Mouse (Mus musculus): ENCODE results near the gene Ehmt2. TPM values are rescaled to one million over a fixed set of nuclear protein-coding genes. Genes with fewer than 3 reads are reported as not detected.
"Not testable (repeated sequence)": the region's sequence is repeated elsewhere in the genome, so short reads cannot be mapped to it uniquely, and the experiment has no call there.

Gene Ehmt2
- polyA plus RNA-seq, 1 experiment from 2014 or later: 35.8 TPM

DNA sequence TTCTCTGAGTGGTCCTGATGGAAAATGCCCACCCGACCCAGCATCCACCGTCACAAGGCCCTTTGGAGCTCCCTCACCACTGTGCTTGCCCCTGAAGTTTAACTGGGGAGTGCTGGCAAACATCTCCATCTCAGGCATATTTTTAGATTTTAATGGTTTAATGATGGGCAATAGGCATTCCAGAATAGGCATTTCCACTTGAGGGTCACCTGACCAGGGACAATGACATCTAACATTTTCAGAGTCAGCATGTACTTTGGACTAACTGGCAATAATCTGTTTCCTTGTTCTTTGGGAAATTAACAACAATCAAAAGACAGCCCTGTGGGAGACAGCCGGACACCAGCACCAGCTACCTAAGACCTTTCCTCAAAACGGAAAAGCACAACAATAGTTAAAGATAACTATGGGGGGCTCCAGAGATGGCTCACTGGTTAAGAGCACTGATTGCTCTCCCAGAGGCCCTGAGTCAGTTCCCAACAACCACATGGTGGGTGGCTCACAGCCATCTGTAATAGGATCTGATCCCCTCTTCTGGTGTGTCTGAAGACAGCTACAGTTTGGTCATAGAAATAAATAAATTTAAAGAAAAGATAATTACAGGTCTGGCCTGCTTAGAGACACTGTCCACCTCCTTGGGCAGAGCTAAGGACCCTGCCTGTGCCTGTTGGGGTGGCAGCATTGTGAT, 45.0 kb downstream of the Ehmt2 start:
- no peak for TF ChIP-seq CTCF (IDR thresholded peaks at IDR 0.05; ENCODE audit: low read depth)
- ATAC-seq: peak; percentile 62
- no peaks in the 10 kb centered on the region for H3K9me3 ChIP-seq (ENCODE audit: control insufficient read depth)
- peak overlapping the region; percentile 32; the same call in 1 of the 2 replicates for H3K4me2 ChIP-seq (replicated peaks; ENCODE audit: low read depth)
- H3K27me3 ChIP-seq (replicated peaks; ENCODE audit: control insufficient read depth, insufficient read depth, low read length): no peaks in the 10 kb centered on the region
- no peak overlapping the region for H3K4me3 ChIP-seq (ENCODE audit: low read depth, low read length)
- H3K4me1 ChIP-seq (replicated peaks; ENCODE audit: control insufficient read depth, insufficient read depth, low read length): peaks cover 7% of the 10 kb centered on the region; the same call in 1 of the 2 replicates
- H3K36me3 ChIP-seq (ENCODE audit: control insufficient read depth, insufficient read depth): no peaks in the 10 kb centered on the region
- peak overlapping the region; percentile 82 for H3K27ac ChIP-seq (ENCODE audit: low read depth, low read length)
- WGBS: 30% methylated on average over 4 of the region's 4 CpGs
- H3K9ac ChIP-seq (ENCODE audit: low read depth, low read length): no peak overlapping the region

DNA sequence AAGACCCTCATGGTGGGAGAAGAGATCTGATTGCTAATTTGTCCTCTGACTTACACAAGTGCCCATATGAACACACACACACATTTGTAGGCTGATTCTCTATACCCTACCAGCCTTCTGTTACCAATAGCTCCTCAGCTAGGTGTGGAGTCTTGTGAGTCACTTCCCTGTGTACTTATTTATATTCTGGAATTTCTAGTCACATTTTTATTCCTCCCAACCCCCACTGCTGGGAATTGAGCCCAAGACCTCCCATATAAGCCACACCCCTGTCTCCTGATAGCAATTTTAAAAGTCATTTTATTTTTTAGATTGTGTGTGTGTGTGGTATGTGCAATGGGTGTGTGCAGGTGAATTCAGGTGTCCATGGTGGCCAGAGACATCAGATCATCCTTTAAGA, 46.1 kb downstream of the Ehmt2 start:
- peak overlapping the region; percentile 82 for H3K27ac ChIP-seq (ENCODE audit: low read depth, low read length)
- H3K27me3 ChIP-seq (replicated peaks; ENCODE audit: control insufficient read depth, insufficient read depth, low read length): no peaks in the 10 kb centered on the region
- H3K4me3 ChIP-seq (ENCODE audit: low read depth, low read length): no peak overlapping the region
- H3K36me3 ChIP-seq (ENCODE audit: control insufficient read depth, insufficient read depth): 0 out of 2 replicates have a peak, but pooled peaks cover under 1% of the 10 kb centered on the region
- H3K9ac ChIP-seq (ENCODE audit: low read depth, low read length): no peak overlapping the region
- no peak overlapping the region for H3K4me2 ChIP-seq (replicated peaks; ENCODE audit: low read depth)
- peaks cover 7% of the 10 kb centered on the region; the same call in 1 of the 2 replicates for H3K4me1 ChIP-seq (replicated peaks; ENCODE audit: control insufficient read depth, insufficient read depth, low read length)
- no peak for TF ChIP-seq CTCF (IDR thresholded peaks at IDR 0.05; ENCODE audit: low read depth)
- no peak for ATAC-seq
- H3K9me3 ChIP-seq (ENCODE audit: control insufficient read depth): no peaks in the 10 kb centered on the region

DNA sequence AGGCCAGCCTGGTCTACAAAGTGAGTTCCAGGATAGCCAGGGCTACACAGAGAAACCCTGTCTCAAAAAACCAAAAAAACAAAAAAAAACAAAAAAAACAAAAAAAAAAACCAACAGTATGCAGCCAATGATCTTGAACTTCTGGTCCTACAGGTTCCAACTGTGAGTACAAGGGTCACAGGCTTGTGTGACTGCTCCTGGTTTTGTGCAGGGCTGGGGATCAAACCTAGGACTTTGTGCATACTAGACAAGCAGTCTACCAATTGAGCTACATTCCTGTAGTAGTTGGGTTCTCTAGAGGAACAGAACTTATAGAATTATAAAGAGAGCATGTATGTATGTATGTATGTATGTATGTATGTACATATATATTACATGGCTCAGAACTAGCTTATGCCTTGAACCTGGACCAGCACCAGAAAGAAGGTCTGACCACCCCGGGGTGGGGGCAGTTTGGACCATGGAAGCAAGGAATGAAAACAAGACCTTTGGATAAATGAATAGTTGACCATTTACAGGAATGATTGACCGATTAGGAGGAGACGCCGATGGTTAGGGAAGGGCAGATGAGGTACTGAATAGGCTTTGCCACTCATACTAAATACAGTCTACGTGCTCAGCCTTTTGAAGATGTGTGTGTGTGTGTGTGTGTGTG, 48.3 kb downstream of the Ehmt2 start:
- 76% methylated on average over 5 of the region's 5 CpGs for WGBS
- H3K9ac ChIP-seq (ENCODE audit: low read depth, low read length): no peak overlapping the region
- no peak overlapping the region for H3K4me3 ChIP-seq (ENCODE audit: low read depth, low read length)
- 0 out of 2 replicates have a peak, but pooled peaks cover 6% of the 10 kb centered on the region for H3K36me3 ChIP-seq (ENCODE audit: control insufficient read depth, insufficient read depth)
- TF ChIP-seq CTCF (IDR thresholded peaks at IDR 0.05; ENCODE audit: low read depth): no peak
- no peaks in the 10 kb centered on the region for H3K9me3 ChIP-seq (ENCODE audit: control insufficient read depth)
- no peak overlapping the region for H3K27ac ChIP-seq (ENCODE audit: low read depth, low read length)
- peaks cover 6% of the 10 kb centered on the region for H3K4me1 ChIP-seq (replicated peaks; ENCODE audit: control insufficient read depth, insufficient read depth, low read length)
- no peak for ATAC-seq
- H3K4me2 ChIP-seq (replicated peaks; ENCODE audit: low read depth): no peak overlapping the region
- H3K27me3 ChIP-seq (replicated peaks; ENCODE audit: control insufficient read depth, insufficient read depth, low read length): no peaks in the 10 kb centered on the region

DNA sequence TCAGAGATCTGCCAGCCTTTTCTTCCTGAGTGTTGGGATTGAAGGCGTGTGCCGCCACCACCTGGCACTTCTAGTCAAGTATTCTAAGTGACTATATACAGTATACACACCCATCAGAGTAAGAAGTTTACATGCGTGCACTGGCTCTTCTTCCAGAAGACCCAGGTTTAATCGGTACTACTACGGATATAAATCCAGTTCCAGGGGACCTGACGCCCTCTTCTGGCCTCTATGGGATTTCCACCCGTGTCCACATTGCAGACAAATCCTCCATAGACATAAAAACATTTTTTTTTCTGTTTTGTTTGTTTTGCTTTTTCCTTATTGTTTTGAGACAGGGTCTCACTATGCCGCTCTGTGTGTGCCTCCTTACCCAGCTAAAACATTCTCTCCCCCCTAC, 49.3 kb downstream of the Ehmt2 start:
- 13% methylated on average over 8 of the region's 8 CpGs for WGBS
- peak; percentile 75 for TF ChIP-seq CTCF (IDR thresholded peaks at IDR 0.05; ENCODE audit: low read depth)
- H3K9me3 ChIP-seq (ENCODE audit: control insufficient read depth): no peaks in the 10 kb centered on the region
- H3K36me3 ChIP-seq (ENCODE audit: control insufficient read depth, insufficient read depth): 0 out of 2 replicates have a peak, but pooled peaks cover 6% of the 10 kb centered on the region
- no peak overlapping the region for H3K4me3 ChIP-seq (ENCODE audit: low read depth, low read length)
- H3K4me1 ChIP-seq (replicated peaks; ENCODE audit: control insufficient read depth, insufficient read depth, low read length): peaks cover 3% of the 10 kb centered on the region
- H3K4me2 ChIP-seq (replicated peaks; ENCODE audit: low read depth): no peak overlapping the region
- H3K27me3 ChIP-seq (replicated peaks; ENCODE audit: control insufficient read depth, insufficient read depth, low read length): no peaks in the 10 kb centered on the region
- no peak overlapping the region for H3K9ac ChIP-seq (ENCODE audit: low read depth, low read length)
- no peak overlapping the region for H3K27ac ChIP-seq (ENCODE audit: low read depth, low read length)
- no peak for ATAC-seq

DNA sequence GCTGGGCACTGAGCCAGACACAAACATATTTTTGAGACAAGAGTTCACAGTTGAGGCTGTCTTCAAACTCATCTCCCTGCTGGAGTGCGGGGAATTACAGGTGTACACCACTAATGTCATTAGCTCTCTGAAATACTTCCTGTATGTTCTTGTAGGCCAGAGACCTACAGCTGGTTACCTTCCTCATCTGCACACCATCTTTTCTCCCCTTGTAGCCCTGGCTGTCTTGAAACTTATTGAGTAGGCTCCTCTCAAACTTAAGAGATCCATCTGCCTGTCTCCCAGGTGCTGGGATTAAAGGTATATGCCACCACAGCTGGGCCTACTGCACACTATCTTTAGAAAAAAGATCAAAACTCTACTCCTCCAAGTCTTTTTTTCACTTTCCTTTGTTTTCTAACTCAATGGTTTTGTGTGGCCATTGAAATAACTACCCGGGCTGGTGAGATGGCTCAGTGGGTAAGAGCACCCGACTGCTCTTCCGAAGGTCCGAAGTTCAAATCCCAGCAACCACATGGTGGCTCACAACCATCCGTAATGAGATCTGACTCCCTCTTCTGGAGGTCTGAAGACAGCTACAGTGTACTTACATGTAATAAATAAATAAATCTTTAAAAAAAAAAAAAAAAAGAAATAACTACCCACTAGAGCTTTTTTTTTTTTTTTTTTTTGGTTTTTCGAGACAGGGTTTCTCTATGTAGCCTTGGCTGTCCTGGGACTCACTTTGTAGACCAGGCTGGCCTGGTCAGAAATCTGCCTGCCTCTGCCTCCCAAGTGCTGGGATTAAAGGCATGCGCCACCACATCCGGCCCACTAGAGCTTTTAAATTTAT, 50.7 kb downstream of the Ehmt2 start:
- H3K36me3 ChIP-seq (ENCODE audit: control insufficient read depth, insufficient read depth); H3K9ac ChIP-seq (ENCODE audit: low read depth, low read length); H3K27me3 ChIP-seq (replicated peaks; ENCODE audit: control insufficient read depth, insufficient read depth, low read length); H3K9me3 ChIP-seq (ENCODE audit: control insufficient read depth); H3K4me1 ChIP-seq (replicated peaks; ENCODE audit: control insufficient read depth, insufficient read depth, low read length); H3K4me3 ChIP-seq (ENCODE audit: low read depth, low read length); ATAC-seq; H3K4me2 ChIP-seq (replicated peaks; ENCODE audit: low read depth): not testable (repeated sequence)
- peak overlapping the region; percentile 88 for H3K27ac ChIP-seq (ENCODE audit: low read depth, low read length)
- WGBS: 40% methylated on average over 8 of the region's 9 CpGs
- 0 out of 2 replicates have a peak, but pooled peaks have one; percentile 2 for TF ChIP-seq CTCF (IDR thresholded peaks at IDR 0.05; ENCODE audit: low read depth)

DNA sequence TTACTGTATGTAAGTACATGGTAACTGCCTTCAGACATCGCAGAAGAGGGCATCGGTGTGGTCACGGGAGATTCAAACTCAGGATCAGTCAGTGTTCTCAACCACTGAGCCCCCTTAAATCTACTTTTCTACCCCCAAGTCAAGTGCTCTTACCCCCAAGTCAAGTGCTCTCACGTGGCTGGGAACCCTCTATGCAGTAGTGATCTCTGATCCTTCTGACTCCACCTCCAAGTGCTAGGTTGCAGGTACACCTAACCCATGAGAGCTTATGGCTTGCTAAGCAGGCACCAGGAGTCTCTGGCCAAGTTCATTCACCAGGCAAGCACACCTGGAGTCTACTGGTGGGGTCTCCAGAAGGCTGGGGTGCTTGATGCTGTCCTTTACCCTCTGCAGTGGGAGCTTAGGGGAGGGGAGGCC, 51.3 kb downstream of the Ehmt2 start:
- no peak for ATAC-seq

More for the DNA sequence above, 51.3 kb downstream of the Ehmt2 start:
- Histone ChIP-seq H3K9me3 (ENCODE audit: control insufficient read depth) (no peaks in the 10 kb centered on the region), H3K27ac (ENCODE audit: low read depth, low read length) (peak overlapping the region; percentile 88), H3K4me3 (ENCODE audit: low read depth, low read length) (no peak overlapping the region), H3K36me3 (ENCODE audit: control insufficient read depth, insufficient read depth) (0 out of 2 replicates have a peak, but pooled peaks cover 6% of the 10 kb centered on the region), H3K27me3 (replicated peaks; ENCODE audit: control insufficient read depth, insufficient read depth, low read length) (no peaks in the 10 kb centered on the region), H3K4me2 (replicated peaks; ENCODE audit: low read depth) (0 out of 2 replicates have a peak overlapping the region, but pooled peaks have one; percentile 17), H3K4me1 (replicated peaks; ENCODE audit: control insufficient read depth, insufficient read depth, low read length) (no peaks in the 10 kb centered on the region; the same call in 1 of the 2 replicates), H3K9ac (ENCODE audit: low read depth, low read length) (no peak overlapping the region)
- no peak for TF ChIP-seq CTCF (IDR thresholded peaks at IDR 0.05; ENCODE audit: low read depth)
- 45% methylated on average over 4 of the region's 4 CpGs for WGBS
